Mouse (Mus musculus) thymus, postnatal 14 days (tissue): ENCODE results near the gene Gm20481.
"Not testable (repeated sequence)": the region's sequence is repeated elsewhere in the genome, so short reads cannot be mapped to it uniquely, and the experiment has no call there.

Experiments used
- DNase-seq: peaks from one replicate; pipeline ENCODE4 v3.0.0; 2021

Gm20481 gene

DNA sequence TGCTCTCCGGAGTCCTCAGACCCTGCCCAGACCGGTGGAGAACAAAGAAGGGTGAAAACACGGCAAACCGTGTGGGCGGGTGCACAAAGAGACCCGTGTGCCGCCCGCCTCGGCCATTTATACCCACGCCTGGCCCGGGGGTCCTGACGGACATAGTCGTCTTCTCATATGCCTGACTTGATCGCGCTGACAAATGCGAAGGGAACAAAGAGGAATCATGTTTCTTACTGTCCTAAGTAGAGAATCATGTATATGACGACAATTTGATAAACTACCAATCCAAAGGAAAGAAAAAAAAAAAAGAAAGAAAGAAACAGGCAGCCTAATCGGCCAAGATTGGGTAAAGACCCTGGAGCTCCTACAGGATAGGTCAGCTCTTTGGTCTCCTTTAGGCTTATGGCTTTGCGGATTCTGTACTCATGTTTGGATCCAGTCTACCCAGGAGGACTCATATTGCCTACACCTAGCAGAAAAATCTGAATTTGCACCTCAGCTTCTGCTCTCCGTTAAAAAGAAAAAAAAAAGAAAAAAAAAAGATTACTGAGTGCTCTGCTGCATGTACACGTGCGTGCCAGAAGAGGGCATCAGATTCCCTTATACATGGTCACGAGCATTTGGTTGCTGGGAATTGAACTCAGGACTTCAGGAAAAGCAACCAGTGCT is 17.2 kb upstream of the Gm20481 start:
- peak; percentile 83 for DNase-seq

DNA sequence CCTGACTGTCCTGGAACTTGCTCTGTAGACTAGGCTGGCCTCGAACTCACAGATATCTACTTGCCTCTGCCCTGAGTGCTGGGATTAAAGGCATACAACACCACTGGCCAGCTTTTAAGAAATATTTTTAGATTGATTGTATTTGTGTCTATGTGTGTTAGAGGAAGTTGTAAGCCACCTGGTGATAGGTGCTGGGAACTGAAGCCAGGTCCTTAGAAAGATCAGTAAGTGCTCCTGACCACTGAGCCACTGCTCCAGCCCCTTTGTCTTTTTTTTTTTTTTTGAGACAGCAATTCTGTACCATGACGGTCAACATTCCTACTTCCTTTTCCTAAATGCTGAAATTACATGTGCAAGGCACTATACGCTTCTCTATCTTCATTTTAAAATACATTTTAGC is 16.5 kb upstream of the Gm20481 start:
- no peak for DNase-seq

DNA sequence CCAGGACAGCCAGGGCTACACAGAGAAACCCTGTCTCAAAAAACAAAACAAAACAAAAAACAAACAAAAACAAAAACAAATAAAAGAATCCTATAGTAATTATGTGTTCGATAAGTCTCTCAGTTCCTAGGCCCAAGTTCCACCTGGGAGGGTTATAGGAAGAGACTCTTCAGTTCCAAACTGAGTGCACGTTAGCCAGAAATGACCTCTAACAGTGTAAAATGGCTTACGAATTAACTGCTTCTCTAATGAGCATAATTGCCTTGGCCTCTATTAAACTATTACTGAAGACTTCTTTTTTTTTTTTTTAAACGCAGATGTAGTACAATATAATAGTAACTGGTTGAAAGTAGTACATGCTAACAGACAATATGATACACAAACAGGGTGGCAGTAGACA is 15.8 kb upstream of the Gm20481 start:
- DNase-seq, result no peak

DNA sequence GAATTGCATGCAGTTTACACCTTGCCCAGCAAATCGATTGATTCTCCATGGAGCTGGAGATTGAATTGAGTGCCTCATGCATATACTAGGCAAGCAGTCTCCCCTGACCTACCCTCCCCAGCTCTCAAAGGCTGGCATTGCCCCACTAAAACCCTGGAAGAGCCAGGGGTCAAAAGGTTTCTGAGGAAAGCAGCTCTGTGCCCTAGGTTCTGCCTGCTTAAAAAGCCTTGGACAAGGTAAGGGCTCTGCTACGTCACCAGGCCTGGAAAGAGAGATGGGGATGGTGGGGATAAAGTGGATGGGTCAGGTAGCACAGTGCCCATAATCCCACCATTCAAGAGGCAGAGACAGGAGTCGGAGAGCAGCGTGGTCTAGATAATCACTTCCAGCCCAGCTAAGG is 14.9 kb upstream of the Gm20481 start:
- no peak for DNase-seq

DNA sequence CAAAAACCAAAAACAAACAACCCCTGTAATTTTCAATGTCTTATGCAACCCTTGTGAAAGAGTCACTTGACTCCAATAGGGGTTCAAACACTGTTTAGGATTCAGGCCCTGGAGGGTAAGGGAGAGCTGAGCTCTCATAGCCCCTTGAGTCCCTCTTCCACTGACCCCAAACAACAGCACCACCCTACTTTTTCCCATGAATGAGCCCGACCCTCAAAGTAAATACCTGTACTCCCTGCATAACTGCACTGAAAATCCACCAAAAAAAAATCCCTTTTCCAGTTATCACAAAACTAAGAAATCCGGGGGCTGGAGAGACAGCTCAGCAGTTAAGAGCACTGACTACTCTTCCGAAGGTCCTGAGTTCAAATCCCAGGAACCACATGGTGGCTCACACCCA is 13.8 kb upstream of the Gm20481 start:
- DNase-seq, result no peak

DNA sequence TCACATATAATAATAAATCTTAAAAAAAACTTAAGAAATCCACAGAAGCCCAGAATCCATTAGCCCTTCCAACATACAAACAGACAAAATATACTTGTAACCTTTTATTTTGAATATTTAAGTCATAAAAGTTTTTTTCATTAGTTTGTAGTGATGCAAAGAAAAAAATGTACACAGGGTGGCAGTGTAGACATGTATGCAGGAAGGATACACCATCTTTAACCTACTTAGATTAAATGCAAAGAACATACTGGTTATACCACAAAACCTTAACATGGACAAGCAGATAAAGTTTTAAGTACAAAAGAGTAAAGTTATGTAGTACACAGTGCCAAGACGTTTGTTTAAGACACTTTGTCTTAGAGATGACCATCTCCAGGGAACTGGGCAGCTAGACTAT is 13.4 kb upstream of the Gm20481 start:
- no peak for DNase-seq

DNA sequence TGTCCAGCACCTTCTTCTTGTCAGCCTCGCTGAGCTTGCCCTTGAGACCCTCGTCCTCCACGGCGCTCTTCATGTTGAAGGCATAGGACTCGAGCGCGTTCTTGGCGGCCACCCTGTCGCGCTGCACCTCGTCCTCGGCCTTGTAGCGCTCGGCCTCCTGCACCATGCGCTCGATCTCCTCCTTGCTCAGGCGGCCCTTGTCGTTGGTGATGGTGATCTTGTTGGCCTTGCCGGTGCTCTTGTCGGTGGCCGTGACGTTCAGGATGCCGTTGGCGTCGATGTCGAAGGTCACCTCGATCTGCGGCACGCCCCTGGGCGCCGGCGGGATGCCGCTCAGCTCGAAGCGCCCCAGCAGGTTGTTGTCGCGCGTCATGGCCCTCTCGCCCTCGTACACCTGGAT is 12.4 kb upstream of the Gm20481 start:
- DNase-seq, result not testable (repeated sequence)

DNA sequence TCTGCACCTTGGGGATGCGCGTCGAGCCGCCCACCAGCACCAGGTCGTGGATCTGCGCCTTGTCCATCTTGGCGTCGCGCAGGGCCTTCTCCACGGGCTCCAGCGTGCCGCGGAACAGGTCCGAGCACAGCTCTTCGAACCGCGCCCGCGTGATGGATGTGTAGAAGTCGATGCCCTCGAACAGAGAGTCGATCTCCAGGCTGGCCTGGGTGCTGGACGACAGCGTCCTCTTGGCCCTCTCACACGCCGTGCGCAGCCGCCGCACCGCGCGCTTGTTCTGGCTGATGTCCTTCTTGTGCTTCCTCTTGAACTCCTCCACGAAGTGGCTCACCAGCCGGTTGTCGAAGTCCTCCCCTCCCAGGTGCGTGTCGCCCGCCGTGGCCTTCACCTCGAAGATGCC is 11.7 kb upstream of the Gm20481 start:
- DNase-seq, result not testable (repeated sequence)

DNA sequence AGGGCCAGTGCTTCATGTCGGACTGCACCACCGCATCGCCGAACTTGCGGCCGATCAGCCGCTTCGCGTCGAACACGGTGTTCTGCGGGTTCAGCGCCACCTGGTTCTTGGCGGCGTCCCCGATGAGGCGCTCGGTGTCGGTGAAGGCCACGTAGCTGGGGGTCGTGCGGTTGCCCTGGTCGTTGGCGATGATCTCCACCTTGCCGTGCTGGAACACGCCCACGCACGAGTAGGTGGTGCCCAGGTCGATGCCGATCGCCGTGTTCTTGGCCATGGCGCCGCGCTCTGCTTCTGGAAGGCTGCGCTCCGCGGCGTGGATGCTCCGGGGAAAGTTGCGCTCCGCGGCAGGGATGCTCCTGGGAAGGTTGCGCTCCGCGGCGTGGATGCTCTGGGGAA is 11.0 kb upstream of the Gm20481 start:
- not testable (repeated sequence) for DNase-seq

DNA sequence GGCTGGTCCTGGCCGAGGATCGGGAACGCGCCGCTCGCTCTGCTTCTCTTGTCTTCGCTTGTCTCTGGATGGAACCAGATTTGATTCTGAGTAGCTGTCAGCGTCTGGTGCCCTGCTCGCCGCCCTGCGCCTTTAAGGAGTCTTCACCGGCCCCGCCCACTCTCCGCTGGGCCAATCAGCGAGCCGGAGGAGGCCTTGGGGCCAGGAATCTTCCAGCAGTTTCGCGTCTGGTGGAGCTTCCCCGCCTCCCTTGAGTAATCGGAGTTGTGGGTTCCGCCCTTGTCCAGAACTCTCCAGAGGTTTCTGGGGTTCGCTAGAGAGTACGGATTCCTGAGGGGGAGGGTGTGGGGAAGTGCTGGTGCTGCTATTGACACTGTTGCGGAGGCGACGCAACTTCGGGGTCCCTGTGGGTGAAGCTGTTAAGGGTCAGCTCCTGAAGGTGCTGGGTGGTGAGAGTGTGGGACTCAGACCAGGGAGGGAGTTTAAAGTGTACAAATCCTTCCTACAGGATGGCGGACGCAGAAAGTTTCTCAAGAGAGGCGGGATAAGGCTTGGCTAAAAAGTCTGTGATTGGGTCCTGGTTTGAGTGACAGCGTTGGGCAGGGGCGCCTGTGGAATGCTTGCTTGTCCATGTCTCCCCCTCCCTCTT is 10.5 kb upstream of the Gm20481 start, which contains the start of gene Hspa1b:
Gene Hspa1b, minus strand, starts transcription at position 109 of the 649 bp plus-strand sequence.
- peak; percentile 76 for DNase-seq

DNA sequence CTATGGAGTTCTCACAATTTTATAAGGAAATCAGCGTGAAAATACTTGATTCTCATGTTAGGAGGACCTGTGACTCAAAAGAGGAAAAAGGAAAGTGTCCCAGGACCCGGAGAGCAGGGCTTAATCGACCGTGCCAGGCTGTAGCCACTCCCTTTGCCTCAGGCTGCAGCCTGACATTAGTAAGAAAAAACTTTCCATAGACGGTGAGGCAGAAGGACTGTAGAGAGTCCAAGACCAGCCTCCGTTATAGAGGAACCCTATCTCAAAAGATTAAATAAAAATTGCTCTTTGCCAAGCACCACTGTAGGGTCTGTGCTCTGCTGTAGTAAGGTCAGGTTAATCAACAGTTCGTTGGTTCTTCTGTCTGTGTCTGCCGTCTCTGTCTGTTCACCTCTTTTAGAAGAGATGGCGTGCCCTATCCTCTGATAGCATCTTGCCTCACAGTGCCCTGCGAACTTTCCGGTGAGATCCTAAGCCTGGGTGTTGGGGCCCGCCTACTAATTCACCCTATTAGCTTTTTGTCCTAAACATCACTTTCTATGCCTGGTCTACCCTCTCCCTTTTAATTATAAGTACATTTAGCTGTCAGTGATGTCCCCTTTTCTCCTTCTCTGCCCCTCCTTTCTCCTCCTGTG is 9.7 kb upstream of the Gm20481 start:
- no peak for DNase-seq

DNA sequence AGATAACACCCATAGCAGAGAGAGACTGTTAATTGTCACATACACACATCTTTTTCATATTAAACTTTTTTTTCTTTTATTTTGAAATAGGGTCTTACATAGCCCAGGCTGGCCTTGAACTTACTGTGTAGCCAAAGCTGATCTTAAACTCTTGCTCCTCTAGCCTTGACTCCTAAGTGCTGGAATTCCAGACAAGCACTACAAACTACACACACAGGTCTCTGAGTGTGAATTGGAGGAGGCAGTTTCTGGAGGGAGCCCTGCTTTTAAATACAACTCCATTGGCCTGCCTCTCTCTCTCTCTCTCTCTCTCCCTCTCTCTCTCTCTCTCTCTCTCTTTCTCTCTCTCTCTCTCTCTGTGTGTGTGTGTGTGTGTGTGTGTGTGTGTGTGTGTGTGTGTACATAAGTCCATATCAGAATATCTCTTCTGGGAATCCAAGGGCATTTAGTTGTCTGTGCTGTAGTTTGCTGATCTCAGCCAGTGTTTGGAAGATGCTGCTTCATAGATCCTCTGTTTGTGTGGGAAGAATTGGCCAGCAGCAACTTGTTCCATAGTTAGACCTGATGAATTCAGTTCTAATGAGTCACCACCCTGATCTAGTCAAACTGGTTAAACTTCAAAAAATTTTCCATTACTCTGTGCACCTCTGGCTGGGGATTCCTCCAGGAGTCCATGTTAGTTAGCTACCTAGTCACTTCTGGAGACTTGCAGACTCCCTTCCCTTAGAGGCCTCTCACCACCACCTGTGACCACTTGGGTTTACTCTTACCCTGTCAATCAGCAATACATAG is 8.8 kb upstream of the Gm20481 start:
- no peak for DNase-seq

DNA sequence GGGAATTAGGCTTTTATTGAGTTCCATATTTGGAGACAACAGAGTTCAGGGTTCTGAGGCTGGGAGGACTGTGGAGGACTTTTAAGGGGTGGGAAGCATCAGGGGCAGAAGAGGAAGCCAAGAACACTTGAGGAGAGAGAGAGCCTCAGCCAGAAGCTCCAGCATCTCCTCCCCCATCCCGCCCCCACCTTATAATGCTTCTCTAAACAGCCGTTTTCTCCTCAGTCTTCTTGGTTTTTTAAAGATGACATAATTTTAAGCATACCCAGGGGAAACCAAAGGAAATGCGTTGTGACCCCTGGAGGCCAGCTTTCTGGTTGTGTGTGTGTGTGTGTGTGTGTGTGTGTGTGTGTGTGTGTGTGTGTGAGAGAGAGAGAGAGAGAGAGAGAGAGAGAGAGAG is 7.6 kb upstream of the Gm20481 start:
- no peak for DNase-seq

DNA sequence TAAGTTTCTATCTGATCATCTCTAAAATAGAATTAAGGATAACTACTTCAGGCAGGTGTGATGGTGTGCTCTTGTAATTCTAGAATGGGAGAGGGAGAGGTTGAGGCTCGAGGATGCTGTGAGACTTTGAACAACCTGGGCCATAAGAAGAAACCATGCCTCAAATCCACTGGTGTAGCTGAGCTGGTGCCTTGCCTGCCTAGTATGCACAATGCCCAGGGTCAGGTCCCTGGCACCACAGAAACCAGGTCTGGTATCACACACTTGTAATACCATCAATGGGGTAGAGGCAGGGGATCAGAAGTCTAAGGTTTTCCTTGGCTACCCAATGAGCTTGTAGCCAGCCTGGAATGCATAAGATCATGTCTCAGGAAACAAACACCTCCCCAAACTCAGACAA is 6.9 kb upstream of the Gm20481 start:
- DNase-seq, result no peak

DNA sequence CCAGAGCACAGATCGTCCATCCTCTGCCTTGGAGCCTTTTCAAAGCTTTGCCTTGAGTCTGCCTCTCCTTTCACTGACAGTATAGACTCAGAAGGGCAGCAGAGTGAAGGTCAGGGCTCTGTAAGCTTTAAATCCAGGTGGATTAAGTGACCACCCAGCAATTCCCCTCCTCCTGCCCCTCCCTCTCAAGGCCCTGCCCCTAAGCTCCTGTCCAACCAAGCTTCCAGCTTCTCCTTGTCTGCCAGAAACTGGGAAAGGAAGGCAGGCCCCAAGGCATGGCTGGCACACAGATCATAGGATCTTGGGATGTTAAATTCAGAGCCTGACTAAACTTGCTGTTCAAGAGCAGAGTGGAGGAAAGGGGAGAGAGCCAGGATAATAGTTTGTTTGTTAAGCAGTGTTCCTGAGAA is 5.1 kb upstream of the Gm20481 start:
- DNase-seq, result no peak

DNA sequence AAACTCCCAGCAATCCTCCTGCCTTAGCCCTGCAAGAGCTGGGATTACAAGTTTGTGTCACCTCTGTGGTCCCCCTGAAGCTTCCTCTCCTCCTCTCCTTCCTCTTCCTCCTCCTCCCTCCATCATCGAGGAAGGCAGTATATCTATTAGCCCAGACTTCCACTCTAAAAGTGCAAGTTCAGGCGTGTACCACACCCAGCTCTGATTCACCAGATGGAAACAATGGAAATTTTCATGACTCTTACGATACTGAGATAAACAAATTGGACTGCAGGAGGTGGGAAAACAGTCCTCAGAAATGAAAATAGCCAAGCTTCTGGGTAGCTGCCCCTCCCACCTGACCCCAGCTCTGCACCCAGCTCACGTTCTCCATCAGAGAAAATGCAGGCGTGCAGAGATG is 4.1 kb upstream of the Gm20481 start:
- no peak for DNase-seq

DNA sequence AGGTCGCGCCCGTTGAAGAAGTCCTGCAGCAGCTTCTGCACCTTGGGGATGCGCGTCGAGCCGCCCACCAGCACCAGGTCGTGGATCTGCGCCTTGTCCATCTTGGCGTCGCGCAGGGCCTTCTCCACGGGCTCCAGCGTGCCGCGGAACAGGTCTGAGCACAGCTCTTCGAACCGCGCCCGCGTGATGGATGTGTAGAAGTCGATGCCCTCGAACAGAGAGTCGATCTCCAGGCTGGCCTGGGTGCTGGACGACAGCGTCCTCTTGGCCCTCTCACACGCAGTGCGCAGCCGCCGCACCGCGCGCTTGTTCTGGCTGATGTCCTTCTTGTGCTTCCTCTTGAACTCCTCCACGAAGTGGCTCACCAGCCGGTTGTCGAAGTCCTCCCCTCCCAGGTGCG is 1.1 kb downstream of the Gm20481 start:
- DNase-seq, result not testable (repeated sequence)

DNA sequence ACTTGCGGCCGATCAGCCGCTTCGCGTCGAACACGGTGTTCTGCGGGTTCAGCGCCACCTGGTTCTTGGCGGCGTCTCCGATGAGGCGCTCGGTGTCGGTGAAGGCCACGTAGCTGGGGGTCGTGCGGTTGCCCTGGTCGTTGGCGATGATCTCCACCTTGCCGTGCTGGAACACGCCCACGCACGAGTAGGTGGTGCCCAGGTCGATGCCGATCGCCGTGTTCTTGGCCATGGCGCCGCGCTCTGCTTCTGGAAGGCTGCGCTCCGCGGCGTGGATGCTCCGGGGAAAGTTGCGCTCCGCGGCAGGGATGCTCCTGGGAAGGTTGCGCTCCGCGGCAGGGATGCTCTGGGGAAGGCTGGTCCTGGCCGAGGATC is 2.0 kb downstream of the Gm20481 start:
- DNase-seq, result not testable (repeated sequence)

DNA sequence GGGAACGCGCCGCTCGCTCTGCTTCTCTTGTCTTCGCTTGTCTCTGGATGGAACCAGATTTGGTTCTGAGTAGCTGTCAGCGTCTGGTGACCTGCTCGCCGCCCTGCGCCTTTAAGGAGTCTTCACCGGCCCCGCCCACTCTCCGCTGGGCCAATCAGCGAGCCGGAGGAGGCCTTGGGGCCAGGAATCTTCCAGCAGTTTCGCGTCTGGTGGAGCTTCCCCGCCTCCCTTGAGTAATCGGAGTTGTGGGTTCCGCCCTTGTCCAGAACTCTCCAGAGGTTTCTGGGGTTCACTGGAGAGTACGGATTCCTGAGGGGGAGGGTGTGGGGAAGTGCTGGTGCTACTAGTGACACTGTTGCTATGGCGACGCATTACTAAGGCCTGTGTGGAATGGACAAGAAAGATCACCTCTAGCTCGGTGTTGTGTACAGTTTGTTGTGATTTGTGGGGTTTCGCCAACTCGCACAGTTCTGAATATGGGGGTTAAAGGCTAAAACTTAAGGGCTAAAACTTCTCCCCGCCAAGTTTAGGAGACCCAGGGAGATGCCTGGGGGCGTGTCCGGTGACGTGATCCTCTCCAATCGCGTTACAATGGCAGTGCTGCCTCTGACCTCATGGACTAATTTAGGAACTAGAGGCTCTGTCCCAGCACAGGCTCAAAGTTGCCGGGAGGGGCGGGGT is 2.5 kb downstream of the Gm20481 start, which contains the start of the genes Hspa1a and Hspa1l:
Gene Hspa1a, minus strand, starts transcription at position 88 of the 681 bp plus-strand sequence.
Gene Hspa1l, plus strand, starts transcription at position 635 of the 681 bp plus-strand sequence.
- DNase-seq, result peak; percentile 58

DNA sequence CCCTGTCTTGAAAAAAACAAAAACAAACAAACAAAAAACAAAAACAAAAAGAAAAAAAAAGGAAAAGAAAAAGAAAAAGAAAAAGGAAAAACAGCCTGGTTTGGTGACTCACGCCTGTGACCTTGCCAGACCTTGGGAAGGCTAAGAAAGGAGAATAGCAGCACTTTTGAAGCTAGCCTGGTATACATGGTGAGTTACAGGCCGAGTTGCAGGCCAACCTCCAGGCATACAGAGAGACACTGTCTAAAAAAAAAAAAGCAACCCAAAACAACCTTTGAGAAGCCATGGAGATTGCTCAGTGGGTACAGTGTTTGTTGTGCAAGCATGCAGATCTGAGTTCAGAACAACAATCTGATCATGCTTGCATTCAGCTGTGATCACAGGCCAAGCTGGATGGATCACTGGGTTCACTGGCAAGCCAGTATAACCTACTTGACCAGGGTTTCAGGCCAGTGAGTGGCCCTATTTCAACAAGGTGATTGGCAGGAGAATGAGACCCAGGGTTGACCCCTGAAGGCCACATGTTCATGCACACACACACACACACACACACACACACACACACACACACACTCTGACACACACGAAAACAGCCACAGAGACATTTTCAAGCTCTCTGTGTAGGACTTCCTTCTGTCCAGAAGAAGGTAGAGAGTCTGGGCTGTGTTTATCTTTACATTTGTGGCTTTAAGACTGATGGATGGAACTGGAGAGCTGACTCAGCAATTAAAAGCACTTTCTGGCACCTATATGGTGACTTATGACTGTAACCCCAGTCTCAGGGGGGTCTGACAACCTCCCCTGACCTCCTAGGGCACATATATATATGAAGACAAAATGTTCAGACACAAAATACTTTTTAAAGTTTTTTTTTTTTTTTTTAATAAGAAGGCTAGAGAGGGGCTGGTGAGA is 6.1 kb downstream of the Gm20481 start:
- DNase-seq, result no peak

DNA sequence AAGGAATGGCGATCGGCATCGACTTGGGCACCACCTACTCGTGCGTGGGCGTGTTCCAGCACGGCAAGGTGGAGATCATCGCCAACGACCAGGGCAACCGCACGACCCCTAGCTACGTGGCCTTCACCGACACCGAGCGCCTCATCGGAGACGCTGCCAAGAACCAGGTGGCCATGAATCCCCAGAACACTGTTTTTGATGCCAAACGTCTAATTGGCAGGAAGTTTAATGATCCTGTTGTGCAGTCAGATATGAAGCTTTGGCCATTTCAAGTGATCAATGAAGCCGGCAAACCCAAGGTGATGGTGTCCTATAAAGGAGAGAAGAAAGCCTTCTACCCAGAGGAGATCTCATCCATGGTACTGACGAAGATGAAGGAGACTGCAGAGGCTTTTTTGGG is 7.3 kb downstream of the Gm20481 start:
- DNase-seq, result no peak

DNA sequence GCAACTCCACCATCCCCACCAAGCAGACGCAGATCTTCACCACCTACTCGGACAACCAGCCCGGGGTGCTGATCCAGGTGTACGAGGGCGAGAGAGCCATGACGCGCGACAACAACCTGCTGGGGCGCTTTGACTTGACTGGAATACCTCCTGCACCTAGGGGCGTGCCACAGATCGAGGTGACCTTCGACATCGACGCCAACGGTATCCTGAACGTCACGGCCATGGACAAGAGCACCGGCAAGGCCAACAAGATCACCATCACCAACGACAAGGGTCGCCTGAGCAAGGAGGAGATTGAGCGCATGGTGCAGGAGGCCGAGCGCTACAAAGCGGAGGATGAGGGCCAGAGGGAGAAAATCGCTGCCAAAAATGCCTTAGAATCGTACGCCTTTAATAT is 8.5 kb downstream of the Gm20481 start:
- DNase-seq, result no peak
